ENCODE assay signal across 9 mouse cellular contexts in the genomic region with DNA sequence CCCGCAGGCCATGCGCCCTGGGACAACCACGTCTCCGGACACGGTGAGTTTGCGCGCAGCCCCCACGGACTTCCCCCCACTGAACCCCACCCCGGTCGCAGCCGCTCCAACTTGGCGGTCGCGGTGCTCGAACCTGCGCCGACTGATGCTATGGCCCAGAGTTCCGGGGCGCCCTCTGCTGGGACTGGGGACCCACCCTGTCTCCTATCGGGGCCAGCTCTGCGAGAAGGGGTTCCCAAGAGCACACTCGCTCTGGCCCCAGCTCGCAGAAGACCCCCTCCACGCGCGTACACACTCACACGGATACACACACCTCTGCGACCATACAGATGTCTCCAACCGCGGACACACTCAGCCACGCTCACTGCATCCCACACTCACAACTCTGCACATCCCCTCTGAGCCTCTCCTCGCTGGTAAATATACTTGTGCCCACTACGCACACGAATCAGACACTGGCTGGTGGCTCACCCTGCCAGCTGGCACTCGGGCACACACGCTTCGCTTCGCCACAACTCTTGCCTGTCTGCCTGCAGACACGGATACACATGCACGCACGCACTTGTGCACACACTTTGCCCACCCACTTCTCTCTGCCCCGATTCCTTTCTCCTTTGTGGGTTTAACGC. TPM values are rescaled to one million over a fixed set of nuclear protein-coding genes. Genes with fewer than 3 reads are reported as not detected.
DNase-seq lines count a peak whose midpoint lies in the region; ATAC-seq lines count a peak whose summit lies in the region.
"Had no signal": no experiment of that assay in that cellular context is flagged by ENCODE, and none has a peak within 500 bp of the region (broad histone marks: within the 10 kb centered on the region; RNA-seq: fewer than 3 reads in every experiment).

No protein-coding gene starts in this region.

- H3K4me3 ChIP-seq in kidney, embryonic 14.5 days (ENCODE audit: low read length), result peak overlapping the region; percentile 39
- peak overlapping the region; percentile 53 for H3K4me3 ChIP-seq in embryonic facial prominence, embryonic 10.5 days
- peak overlapping the region; percentile 36 for H3K4me3 ChIP-seq in intestine, embryonic 15.5 days (replicated peaks)
- peak overlapping the region; percentile 69 for H3K4me3 ChIP-seq in midbrain, embryonic 15.5 days

- WGBS in kidney, embryonic 14.5 days, result 46% methylated on average over 41 of the region's 43 CpGs
- WGBS in embryonic facial prominence, embryonic 10.5 days, result 42% methylated on average over 43 of the region's 43 CpGs
- 41% methylated on average over 42 of the region's 43 CpGs for WGBS in intestine, embryonic 15.5 days
- 30% methylated on average over 43 of the region's 43 CpGs for WGBS in midbrain, embryonic 15.5 days

- H3K27me3 ChIP-seq in kidney, embryonic 14.5 days (ENCODE audit: control insufficient read depth, insufficient read depth, low read length), result peaks cover 47% of the 10 kb centered on the region
- H3K27me3 ChIP-seq in embryonic facial prominence, embryonic 10.5 days (replicated peaks; ENCODE audit: low read depth, poor library complexity, severe bottlenecking), result peaks cover 71% of the 10 kb centered on the region
- peaks cover 46% of the 10 kb centered on the region for H3K27me3 ChIP-seq in intestine, embryonic 15.5 days (replicated peaks)
- H3K27me3 ChIP-seq in midbrain, embryonic 15.5 days (replicated peaks), result no peaks in the 10 kb centered on the region

- no peak for ATAC-seq in kidney, embryonic 14.5 days (ENCODE audit: low FRiP score, low TSS enrichment)
- no peak for ATAC-seq in intestine, embryonic 15.5 days
- peak; percentile 32 for ATAC-seq in midbrain, embryonic 15.5 days (replicated peaks)
- no peak for ATAC-seq in megakaryocyte, adult 5-6 weeks (ENCODE audit: poor library complexity, severe bottlenecking)

- H3K27ac ChIP-seq in kidney, embryonic 14.5 days (ENCODE audit: low read depth, low read length), result no peak overlapping the region
- no peak overlapping the region for H3K27ac ChIP-seq in embryonic facial prominence, embryonic 10.5 days (replicated peaks)
- no peak overlapping the region for H3K27ac ChIP-seq in intestine, embryonic 15.5 days
- H3K27ac ChIP-seq in midbrain, embryonic 15.5 days, result peak overlapping the region; percentile 88

- H3K4me1 ChIP-seq in kidney, embryonic 14.5 days (ENCODE audit: control insufficient read depth, insufficient read depth, low read length), result 0 out of 2 replicates have a peak, but pooled peaks cover 6% of the 10 kb centered on the region
- H3K4me1 ChIP-seq in embryonic facial prominence, embryonic 10.5 days, result peaks cover 16% of the 10 kb centered on the region
- peaks cover 5% of the 10 kb centered on the region for H3K4me1 ChIP-seq in intestine, embryonic 15.5 days (replicated peaks)
- H3K4me1 ChIP-seq in midbrain, embryonic 15.5 days, result peaks cover 64% of the 10 kb centered on the region

- no peaks in the 10 kb centered on the region for H3K36me3 ChIP-seq in kidney, embryonic 14.5 days (ENCODE audit: control insufficient read depth, insufficient read depth, low read length)
- H3K36me3 ChIP-seq in embryonic facial prominence, embryonic 10.5 days (replicated peaks), result no peaks in the 10 kb centered on the region
- H3K36me3 ChIP-seq in intestine, embryonic 15.5 days, result no peaks in the 10 kb centered on the region
- H3K36me3 ChIP-seq in midbrain, embryonic 15.5 days (replicated peaks), result no peaks in the 10 kb centered on the region

- H3K4me2 ChIP-seq in kidney, embryonic 14.5 days (replicated peaks; ENCODE audit: low read depth, low read length), result peak overlapping the region; percentile 62
- H3K4me2 ChIP-seq in intestine, embryonic 15.5 days (replicated peaks), result peak overlapping the region; percentile 70
- H3K4me2 ChIP-seq in midbrain, embryonic 15.5 days, result peak overlapping the region; percentile 82

- peak overlapping the region; percentile 31; the same call in 1 of the 2 replicates for H3K9ac ChIP-seq in kidney, embryonic 14.5 days (ENCODE audit: low read depth, low read length)
- no peak overlapping the region for H3K9ac ChIP-seq in intestine, embryonic 15.5 days
- H3K9ac ChIP-seq in midbrain, embryonic 15.5 days, result peak overlapping the region; percentile 79

- no peak for DNase-seq in kidney, adult 11 months
- DNase-seq in embryonic facial prominence, embryonic 10.5 days (ENCODE audit: low spot score), result no peak
- no peak for DNase-seq in gastrocnemius, postnatal 4 days (ENCODE audit: low spot score in 2 of 2)
- no peak for DNase-seq in adipocyte (ENCODE audit: low spot score)

- H3K9me3 ChIP-seq in kidney, embryonic 14.5 days (ENCODE audit: control insufficient read depth, low read length), result no peaks in the 10 kb centered on the region
- H3K9me3 ChIP-seq in embryonic facial prominence, embryonic 10.5 days, result no peaks in the 10 kb centered on the region
- H3K9me3 ChIP-seq in intestine, embryonic 15.5 days, result no peaks in the 10 kb centered on the region
- no peaks in the 10 kb centered on the region for H3K9me3 ChIP-seq in midbrain, embryonic 15.5 days

RNA-seq across cellular contexts. Expression of gene Vstm2l, which starts 0.6 kb away (rescaled TPM):
- 0.26 and 0.43 TPM in 2 replicates for polyA plus RNA-seq in kidney, embryonic 14.5 days (2014; fragmentation: Nextera tagmentation; extraction: Ambion mirVana)
- 0.21 and 0.46 TPM in 2 replicates for polyA plus RNA-seq in embryonic facial prominence, embryonic 10.5 days (2016; fragmentation: Nextera tagmentation; extraction: Ambion mirVana)
- polyA plus RNA-seq in intestine, embryonic 15.5 days (2015; fragmentation: Nextera tagmentation; extraction: Ambion mirVana), result 0.68 and 0.72 TPM in 2 replicates
- polyA plus RNA-seq in midbrain, embryonic 15.5 days (2015; fragmentation: Nextera tagmentation; extraction: Ambion mirVana), result 28.3 and 33.3 TPM in 2 replicates
- under 1 TPM in 1 of 2 experiments, not detected in 1; 0.18 TPM for total RNA-seq in gastrocnemius, postnatal 4 days (2021)
- not detected in 2 replicates for total RNA-seq in megakaryocyte, adult 5-6 weeks (2015)
- total RNA-seq in megakaryocyte, adult 5-6 weeks (2017), result not detected in 2 replicates
- total RNA-seq: CH12.LX had no signal

Comparison
In these comparisons a context has a peak if more than half of its experiments do, and no peak if none do; other contexts are left out.
1. RNA of gene Vstm2l, which starts 0.6 kb away (polyA plus RNA-seq): 28.3 to 33.3 TPM in midbrain, embryonic 15.5 days; 0.68 to 0.72 TPM in intestine, embryonic 15.5 days, 0.21 to 0.46 TPM in embryonic facial prominence, embryonic 10.5 days and 0.26 to 0.43 TPM in kidney, embryonic 14.5 days; every median in the first group is over 10 times any median in the second.
2. Peak in every context shown above with its lines, with median percentiles within 50 percentile points of each other: H3K4me2 ChIP-seq and H3K4me3 ChIP-seq.